Mouse (Mus musculus) cerebellum, adult 9-11 months (tissue): ENCODE measurements at regions not wholly inside any gene's neighbourhood (a gene's known extent, or its start where the extent isn't known, plus 50 kb on each side); places are given as distances from the start of the nearest gene placed in this dataset.

Experiments
- DNase-seq: peaks from one replicate; pipeline ENCODE4 v3.0.0; 2022

DNA sequence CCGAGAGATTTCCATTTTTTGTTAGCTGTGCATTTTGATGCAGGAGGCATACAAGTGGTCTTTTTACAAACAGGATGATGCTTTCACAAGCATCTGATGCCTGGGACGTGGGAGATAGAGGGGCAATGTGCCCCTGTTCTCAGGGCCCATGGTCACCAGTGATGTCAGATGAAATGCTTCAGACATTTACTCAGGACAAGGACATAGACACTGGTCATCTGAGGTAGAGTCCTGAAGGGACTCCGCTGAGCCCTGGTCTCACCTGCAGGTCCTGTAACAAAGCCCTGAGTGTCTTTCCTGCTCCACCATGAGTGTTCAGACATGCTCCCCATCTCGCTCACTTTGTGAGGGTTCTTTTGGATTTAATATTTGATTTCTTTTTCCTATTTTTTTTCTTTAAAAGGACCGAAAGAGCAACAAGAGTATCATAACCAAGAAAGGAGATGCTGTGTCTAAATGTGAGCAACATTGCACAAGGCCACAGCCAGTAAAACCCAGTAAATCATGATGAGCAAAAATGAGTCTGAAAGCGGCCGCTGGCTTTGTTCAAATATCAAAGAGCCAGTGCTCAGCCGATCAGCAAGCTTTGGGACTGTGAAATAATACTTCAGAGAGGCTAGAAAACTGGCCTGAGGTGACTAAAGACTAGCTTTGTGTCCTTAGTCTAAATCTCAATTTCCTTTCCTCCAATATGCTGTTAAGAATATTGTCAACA lies 430.1 kb downstream of the Ate1 start:
- no peak for DNase-seq

DNA sequence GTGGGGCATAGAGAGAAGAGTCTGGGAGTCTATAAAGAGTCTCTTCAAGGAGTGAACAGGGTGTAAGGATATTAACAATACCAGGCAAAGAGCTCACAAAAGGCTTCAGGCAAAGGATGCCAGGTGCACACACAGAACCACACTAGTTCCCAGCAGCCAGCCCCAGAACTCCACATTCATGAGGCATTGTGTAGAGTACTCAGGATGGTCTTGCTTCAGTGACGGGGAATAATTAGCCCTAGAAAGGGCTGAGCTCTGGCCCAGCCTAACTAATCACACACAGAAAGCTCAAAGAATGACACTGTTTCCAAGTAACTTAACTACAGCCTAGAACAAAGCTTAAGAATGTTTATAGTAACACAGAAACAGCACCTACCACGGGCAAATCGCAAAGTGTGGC lies 428.2 kb downstream of the Ate1 start:
- DNase-seq, result no peak

DNA sequence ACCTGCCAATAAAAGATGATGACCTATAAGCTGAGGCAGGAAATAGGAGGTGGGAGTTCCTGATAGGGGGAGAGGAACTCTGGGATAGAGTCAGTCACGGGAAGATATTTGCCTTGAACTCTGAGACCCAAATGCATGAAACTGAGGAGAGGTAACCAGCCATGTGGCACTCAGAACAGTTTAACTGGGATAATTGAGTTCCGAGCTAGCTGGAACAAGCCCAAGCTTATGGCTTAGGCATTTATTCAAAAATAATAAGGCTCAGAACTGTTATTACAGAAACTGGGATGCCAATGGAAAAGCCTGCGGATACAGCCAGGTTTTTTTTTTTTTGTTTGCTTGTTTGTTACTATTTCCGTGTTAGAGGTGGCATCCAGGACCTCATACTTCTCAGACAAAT lies 425.0 kb downstream of the Ate1 start:
- DNase-seq, result no peak

DNA sequence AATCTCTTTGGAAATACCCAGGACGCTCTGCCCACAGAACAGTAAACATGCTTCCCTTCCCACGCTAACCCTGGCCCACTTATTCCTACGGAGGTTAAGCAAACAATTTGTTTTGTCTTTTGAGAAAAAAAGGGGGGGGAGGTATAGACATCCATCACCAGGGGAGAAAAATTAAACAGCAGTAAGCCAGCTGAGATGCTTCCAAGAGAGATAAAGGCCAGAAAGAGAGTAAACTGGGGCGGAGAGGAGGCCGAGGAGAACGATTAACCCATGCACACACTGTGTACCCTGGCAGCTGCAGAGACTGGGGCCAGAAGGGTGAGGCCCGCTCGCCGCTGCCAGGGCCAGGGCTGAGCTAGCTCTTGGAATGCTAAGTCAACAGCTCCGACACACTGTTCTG lies 421.6 kb downstream of the Ate1 start:
- no peak for DNase-seq

DNA sequence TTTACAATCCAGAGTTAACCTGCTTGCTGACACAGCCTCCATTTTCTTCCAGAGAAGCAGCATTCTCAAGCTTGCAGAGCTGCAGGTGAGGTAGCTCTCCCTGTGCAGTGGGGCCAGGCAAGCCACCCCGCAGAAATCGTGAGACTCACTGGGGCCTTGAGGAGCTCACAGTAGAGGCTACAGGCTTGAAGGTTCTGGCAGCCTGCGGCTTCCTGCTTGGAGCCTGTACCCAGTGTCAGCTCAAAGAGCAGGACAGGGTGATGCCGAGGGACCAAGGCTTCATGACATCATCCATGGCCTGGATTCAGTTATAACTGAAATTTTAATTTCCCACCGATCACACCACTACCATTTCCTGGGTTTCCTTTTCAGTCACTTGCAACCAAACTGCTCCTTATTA lies 417.5 kb downstream of the Ate1 start:
- DNase-seq, result no peak

- DNase-seq, result no peak
These were observed 413.2 kb downstream of the Ate1 start for GRCm38 (mm10) chr7:130106961-130107360.

- DNase-seq, result no peak
These were observed 411.8 kb downstream of the Ate1 start for GRCm38 (mm10) chr7:130108362-130108761.
